Mouse (Mus musculus) CH12.LX (cell line): ENCODE data around the gene Map4k4.

Experiments
- CHD2 ChIP-seq: IDR thresholded peaks from 2 replicates; pipeline ENCODE4 v1.6.1; 2011; ENCODE audit warnings: low read length, improper control_type of control experiment
- MAX ChIP-seq: IDR thresholded peaks from 2 replicates; pipeline ENCODE4 v1.6.1; 2011; ENCODE audit warnings: low read length, improper control_type of control experiment
- POLR2A ChIP-seq: IDR thresholded peaks from 2 replicates; pipeline ENCODE4 v1.6.1; 2011; ENCODE audit warnings: low read depth, mild to moderate bottlenecking, improper control_type of control experiment, low read length
- SMC3 ChIP-seq: IDR thresholded peaks from 2 replicates; pipeline ENCODE4 v1.6.1; 2011; ENCODE audit warnings: low read depth, low read length, improper control_type of control experiment

GRCm38 (mm10) chr1:39908976-39909375 is 8.3 kb downstream of the Map4k4 start:
- no peak for TF ChIP-seq CHD2
- no peak for TF ChIP-seq MAX
- TF ChIP-seq POLR2A: no peak
- no peak for TF ChIP-seq SMC3
